Mouse (Mus musculus) midbrain, embryonic 16.5 days (tissue): ENCODE measurements around the gene Cwc27. TPM values are rescaled to one million over a fixed set of nuclear protein-coding genes. Genes with fewer than 3 reads are reported as not detected.

Source experiments
- ATAC-seq: fragments of 200-750 bp; cut with Nextera tagmentation; 2 replicates; pipeline ENCODE4 v1.8.0; 2017; ENCODE audit warnings: moderate TSS enrichment
- H3K27ac ChIP-seq: fragments of 300-500 bp; sonication (generic); 2 replicates; pipeline ENCODE4 v1.5.1; 2014; ENCODE audit warnings: mild to moderate bottlenecking, low read length, mixed read lengths
- H3K27me3 ChIP-seq: fragments of 300-500 bp; sonication (generic); 2 replicates; pipeline ENCODE4 v1.6.1; 2014; ENCODE audit warnings: low read depth, low read length, mixed read lengths; ENCODE audit not compliant: control insufficient read depth, insufficient read depth
- H3K36me3 ChIP-seq: fragments of 300-500 bp; sonication (generic); 2 replicates; pipeline ENCODE4 v1.6.1; 2014; ENCODE audit warnings: mild to moderate bottlenecking, low read length, moderate library complexity, mixed read lengths; ENCODE audit not compliant: control insufficient read depth, insufficient read depth
- H3K4me1 ChIP-seq: fragments of 300-500 bp; sonication (generic); 2 replicates; pipeline ENCODE4 v1.6.1; 2014; ENCODE audit warnings: mild to moderate bottlenecking, low read length, mixed read lengths; ENCODE audit not compliant: control insufficient read depth, insufficient read depth
- H3K4me2 ChIP-seq: fragments of 300-500 bp; sonication (generic); 2 replicates; pipeline ENCODE4 v1.6.1; 2014; ENCODE audit warnings: mild to moderate bottlenecking, low read length, mixed read lengths
- H3K4me3 ChIP-seq: fragments of 300-500 bp; sonication (generic); 2 replicates; pipeline ENCODE4 v1.5.1; 2014; ENCODE audit warnings: low read depth, mild to moderate bottlenecking, low read length, moderate library complexity, mixed read lengths
- H3K9ac ChIP-seq: fragments of 300-500 bp; sonication (generic); 2 replicates; pipeline ENCODE4 v1.6.1; 2014; ENCODE audit warnings: low read depth, low read length, mixed read lengths
- H3K9me3 ChIP-seq: fragments of 300-500 bp; sonication (generic); replicated peaks from 2 replicates; pipeline ENCODE4 v1.6.1; 2014; ENCODE audit warnings: mild to moderate bottlenecking, low read length, mixed read lengths; ENCODE audit not compliant: control insufficient read depth, poor library complexity, severe bottlenecking
- WGBS: fragments of 180-500 bp; shearing (Covaris S2); extraction: QIAGEN DNeasy Blood & Tissue Kit; methylation state at CpG from one replicate; pipeline ENCODE4 v1.1.7; 2014; 5-methylcytosine and 5-hydroxymethylcytosine counted together
- polyA plus RNA-seq: library from polyadenylated mRNA; unstranded; fragments of >200 nt; fragmentation: Nextera tagmentation; extraction: Ambion mirVana; gene quantifications from 2 replicates; pipeline ENCODE4 v1.2.1, GENCODE M21; 2015

Gene Cwc27
- polyA plus RNA-seq, 1 experiment from 2014 or later, result 27.7 TPM

DNA sequence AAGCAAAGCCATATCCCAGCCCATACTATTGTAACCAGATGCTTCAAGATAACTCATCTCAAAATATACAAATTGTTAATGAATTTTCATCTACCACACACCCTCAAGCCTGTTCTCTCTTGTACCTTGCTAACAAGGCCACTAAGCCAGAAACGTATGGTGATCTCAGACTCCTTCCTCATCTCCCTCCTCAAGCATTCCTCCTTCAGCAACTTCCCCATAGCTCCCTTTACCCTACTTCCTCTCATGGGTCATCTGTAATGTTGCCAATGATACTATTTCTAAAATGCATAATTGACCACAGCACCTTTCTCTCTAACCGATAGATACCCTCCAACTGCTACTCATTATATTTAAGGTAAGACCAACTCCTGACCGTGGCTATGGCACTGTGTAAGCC, 22.5 kb downstream of the Cwc27 start:
- no peak for ATAC-seq
- Histone ChIP-seq H3K4me2 (no peak overlapping the region), H3K27ac (no peak overlapping the region), H3K9me3 (no peaks in the 10 kb centered on the region), H3K36me3 (peaks cover 3% of the 10 kb centered on the region; the same call in 1 of the 2 replicates), H3K9ac (no peak overlapping the region), H3K4me3 (no peak overlapping the region), H3K4me1 (no peaks in the 10 kb centered on the region), H3K27me3 (no peaks in the 10 kb centered on the region)
- WGBS, result 97% methylated on average over 3 of the region's 3 CpGs

DNA sequence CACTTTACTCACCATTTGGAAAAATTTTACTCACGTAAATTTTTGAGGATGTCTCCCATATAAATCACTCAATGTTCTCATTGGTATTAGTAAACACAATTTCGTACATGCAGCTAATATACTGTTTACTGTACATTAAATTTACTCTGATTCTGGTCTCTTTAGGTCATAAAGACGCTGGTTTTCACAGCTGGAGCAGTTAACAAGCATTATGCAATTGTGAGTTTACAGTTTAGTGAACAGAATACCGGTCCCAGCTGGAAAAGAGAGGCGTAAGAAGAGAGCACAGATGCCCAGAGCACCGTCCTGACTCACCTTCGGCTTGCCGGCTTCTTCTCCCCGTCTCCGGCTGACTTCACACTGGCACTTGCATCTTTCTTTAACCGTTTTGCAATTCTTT, 24.8 kb downstream of the Cwc27 start, which contains the start of gene Srek1ip1:
TSS of gene Srek1ip1 (plus strand) at position 301 of the 400 bp plus-strand sequence.
- Histone ChIP-seq H3K27me3 (no peaks in the 10 kb centered on the region), H3K4me1 (no peaks in the 10 kb centered on the region), H3K9me3 (no peaks in the 10 kb centered on the region), H3K4me2 (no peak within 1 kb of the TSS), H3K27ac (no peak within 1 kb of the TSS), H3K4me3 (no peak within 1 kb of the TSS), H3K36me3 (no peaks in the 10 kb centered on the region), H3K9ac (no peak within 1 kb of the TSS)
- ATAC-seq, result no peak
- WGBS, result 92% methylated on average over 11 of the region's 11 CpGs

DNA sequence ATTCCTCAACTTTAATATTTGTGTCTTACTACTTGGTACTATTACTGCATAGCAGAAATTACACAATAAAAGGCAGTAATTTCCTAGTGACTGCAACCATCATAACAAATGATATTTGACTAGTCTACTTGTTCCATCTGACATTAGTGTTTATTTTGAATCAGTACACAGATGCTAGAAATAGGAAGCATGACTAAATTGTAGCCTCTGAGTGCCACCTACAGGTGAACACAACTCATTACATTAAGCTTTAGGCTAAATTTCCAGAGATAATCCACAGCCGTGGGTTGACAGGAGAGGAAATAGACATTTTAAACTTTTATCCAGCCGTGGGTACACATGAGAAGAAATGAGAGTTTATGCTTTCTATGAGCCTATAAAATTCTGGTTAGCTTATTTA, 27.3 kb downstream of the Cwc27 start:
- Histone ChIP-seq H3K9me3 (no peaks in the 10 kb centered on the region), H3K4me3 (no peak overlapping the region), H3K27me3 (no peaks in the 10 kb centered on the region), H3K9ac (no peak overlapping the region), H3K4me1 (no peaks in the 10 kb centered on the region), H3K36me3 (no peaks in the 10 kb centered on the region), H3K27ac (no peak overlapping the region), H3K4me2 (no peak overlapping the region)
- 16% methylated on average over 2 of the region's 2 CpGs for WGBS
- ATAC-seq, result peak; percentile 73

DNA sequence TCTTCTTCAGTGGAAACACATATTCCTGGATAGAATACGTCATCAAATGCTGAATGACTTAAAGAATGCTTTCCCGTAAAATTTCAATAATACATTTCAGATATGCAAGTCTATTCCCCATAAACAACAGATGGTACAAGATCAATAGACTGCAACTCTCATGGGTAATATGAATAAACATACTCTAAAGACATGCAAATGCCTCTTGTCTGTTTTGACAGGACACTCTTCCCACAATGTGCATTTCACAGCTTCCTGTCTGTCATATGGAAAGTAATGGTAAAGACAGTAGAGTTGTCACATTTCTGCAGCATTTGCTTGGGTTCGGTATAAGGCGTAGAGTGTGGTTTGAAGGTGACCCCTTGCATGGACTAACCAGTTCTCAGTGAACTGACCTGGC, 29.7 kb downstream of the Cwc27 start:
- WGBS, result 91% methylated on average over 4 of the region's 4 CpGs
- no peaks in the 10 kb centered on the region for H3K9me3 ChIP-seq
- H3K4me1 ChIP-seq, result no peaks in the 10 kb centered on the region
- no peak overlapping the region for H3K4me3 ChIP-seq
- H3K4me2 ChIP-seq, result no peak overlapping the region
- no peaks in the 10 kb centered on the region for H3K27me3 ChIP-seq
- H3K9ac ChIP-seq, result no peak overlapping the region
- no peak overlapping the region for H3K27ac ChIP-seq
- H3K36me3 ChIP-seq, result 0 out of 2 replicates have a peak, but pooled peaks cover 2% of the 10 kb centered on the region
- no peak for ATAC-seq

DNA sequence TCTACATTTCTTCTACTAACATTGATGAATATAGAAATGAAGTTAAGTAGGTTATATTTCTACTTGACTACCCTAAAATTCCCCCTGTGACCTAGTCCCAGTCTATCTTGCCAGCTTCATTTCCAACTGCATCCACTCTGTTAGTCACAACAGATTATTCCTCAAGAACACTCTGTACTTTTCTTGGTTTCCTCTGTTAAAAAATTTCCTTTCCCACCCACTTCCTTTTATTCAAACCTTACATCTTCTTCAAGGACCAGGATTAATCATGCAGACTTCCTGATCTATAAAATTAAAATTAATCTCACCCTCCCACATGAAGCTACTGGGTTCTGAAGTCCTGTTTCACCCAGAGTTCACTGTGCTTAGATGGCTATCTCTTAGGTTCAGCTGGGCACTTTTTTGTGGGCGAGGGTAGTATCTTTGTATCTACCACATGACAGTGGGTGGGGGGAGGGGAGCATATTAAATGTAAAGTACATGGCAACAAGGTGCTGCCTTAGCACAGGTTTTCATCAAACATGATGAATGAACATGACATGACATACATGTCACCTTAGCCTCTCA, 37.8 kb downstream of the Cwc27 start:
- no peak overlapping the region for H3K4me3 ChIP-seq
- no peaks in the 10 kb centered on the region for H3K4me1 ChIP-seq
- no peaks in the 10 kb centered on the region for H3K27me3 ChIP-seq
- H3K36me3 ChIP-seq, result 0 out of 2 replicates have a peak, but pooled peaks cover 2% of the 10 kb centered on the region
- no peak overlapping the region for H3K9ac ChIP-seq
- no peaks in the 10 kb centered on the region for H3K9me3 ChIP-seq
- WGBS, result 83% methylated on average over 1 of the region's 1 CpGs
- no peak for ATAC-seq
- no peak overlapping the region for H3K27ac ChIP-seq
- no peak overlapping the region for H3K4me2 ChIP-seq

DNA sequence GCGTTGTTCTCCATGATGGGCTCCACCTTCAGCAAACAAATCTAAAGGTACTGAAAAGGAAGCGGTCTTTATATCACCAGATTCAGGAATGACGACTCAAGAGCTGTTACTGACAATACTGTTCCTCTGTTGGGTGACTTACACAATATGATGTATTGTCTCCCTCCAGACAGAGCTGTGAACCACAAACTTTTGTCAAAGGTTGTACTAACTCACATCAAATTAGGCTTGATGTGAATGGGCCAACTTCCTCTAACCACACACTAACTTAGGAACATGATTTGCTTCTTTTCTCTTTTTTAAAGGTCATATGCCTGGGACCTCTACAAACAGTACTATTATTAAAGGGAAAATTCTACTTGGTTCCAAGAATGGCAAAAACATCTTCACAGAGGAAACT, 53.7 kb downstream of the Cwc27 start:
- H3K4me3 ChIP-seq, result no peak overlapping the region
- no peak overlapping the region for H3K9ac ChIP-seq
- 87% methylated on average over 3 of the region's 3 CpGs for WGBS
- ATAC-seq, result no peak
- H3K9me3 ChIP-seq, result no peaks in the 10 kb centered on the region
- H3K27ac ChIP-seq, result no peak overlapping the region
- no peak overlapping the region for H3K4me2 ChIP-seq
- no peaks in the 10 kb centered on the region for H3K36me3 ChIP-seq
- H3K4me1 ChIP-seq, result no peaks in the 10 kb centered on the region
- H3K27me3 ChIP-seq, result no peaks in the 10 kb centered on the region

DNA sequence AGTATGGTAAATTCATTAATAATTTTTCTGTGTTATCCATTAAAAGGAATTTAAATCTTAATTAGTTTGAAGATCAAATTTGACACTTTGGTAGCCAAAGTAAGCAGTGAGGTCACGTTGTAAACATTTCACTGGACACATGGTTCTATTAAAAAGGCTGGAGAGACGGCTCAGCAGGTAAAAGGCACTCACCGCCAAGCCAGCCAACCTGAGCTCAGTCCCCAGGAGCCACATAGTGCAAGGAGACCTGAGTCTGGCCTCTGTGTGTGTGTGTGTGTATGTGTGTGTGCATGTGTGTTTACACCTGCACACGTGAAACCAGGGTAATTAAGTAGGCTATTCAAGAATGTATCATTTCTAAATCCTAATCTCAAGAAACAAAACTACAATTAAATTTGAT, 54.5 kb downstream of the Cwc27 start:
- Histone ChIP-seq H3K4me2 (no peak overlapping the region), H3K27me3 (no peaks in the 10 kb centered on the region), H3K9ac (no peak overlapping the region), H3K36me3 (no peaks in the 10 kb centered on the region), H3K4me1 (no peaks in the 10 kb centered on the region), H3K9me3 (no peaks in the 10 kb centered on the region), H3K27ac (no peak overlapping the region), H3K4me3 (no peak overlapping the region)
- no peak for ATAC-seq
- 94% methylated on average over 4 of the region's 4 CpGs for WGBS

DNA sequence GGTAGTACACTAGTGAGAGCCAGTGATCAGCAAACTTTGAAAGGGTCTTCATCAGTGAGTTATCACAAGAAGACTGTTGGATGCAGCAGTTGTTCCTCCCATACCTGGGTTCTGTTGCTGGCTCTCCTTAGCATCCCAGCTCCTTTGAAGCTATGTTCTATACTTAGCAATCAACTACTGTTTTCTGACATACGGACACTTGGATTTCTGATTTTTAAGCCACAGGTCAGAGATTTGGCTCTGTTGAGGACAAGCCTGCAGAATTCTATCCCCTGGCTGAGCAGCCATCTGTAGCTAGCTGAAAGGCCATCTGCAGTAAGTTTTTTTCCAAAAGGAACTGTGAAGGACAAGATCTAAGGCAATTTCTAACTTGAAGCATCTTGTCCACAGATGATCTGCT, 57.6 kb downstream of the Cwc27 start:
- Histone ChIP-seq H3K4me3 (no peak overlapping the region), H3K27ac (no peak overlapping the region), H3K36me3 (no peaks in the 10 kb centered on the region), H3K9me3 (no peaks in the 10 kb centered on the region), H3K4me1 (no peaks in the 10 kb centered on the region), H3K27me3 (no peaks in the 10 kb centered on the region), H3K9ac (no peak overlapping the region), H3K4me2 (no peak overlapping the region)
- no peak for ATAC-seq
- WGBS, result 100% methylated on average over 1 of the region's 1 CpGs

DNA sequence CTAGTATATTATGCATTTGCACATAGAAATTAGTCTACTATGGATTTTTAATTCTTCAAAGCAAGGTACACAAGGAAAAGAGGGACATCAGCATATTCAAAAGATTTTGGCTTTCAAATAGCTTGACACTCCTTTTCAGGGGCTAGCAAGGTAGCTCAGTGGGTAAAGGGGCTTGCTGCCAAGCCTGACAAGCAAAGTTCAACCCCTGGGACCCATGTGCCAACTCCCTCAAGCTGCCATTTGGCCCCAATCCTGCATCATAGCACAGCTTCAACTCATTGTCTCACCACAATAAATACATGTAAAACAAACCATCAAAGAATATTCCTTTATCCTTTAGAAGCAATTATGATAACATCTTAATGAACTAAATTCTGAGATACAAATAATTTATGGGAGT, 69.9 kb downstream of the Cwc27 start:
- H3K4me1 ChIP-seq, result no peaks in the 10 kb centered on the region
- no peak for ATAC-seq
- no peaks in the 10 kb centered on the region for H3K9me3 ChIP-seq

More for the DNA sequence above, 69.9 kb downstream of the Cwc27 start:
- Histone ChIP-seq H3K36me3 (no peaks in the 10 kb centered on the region), H3K4me2 (no peak overlapping the region), H3K4me3 (no peak overlapping the region), H3K27ac (no peak overlapping the region), H3K9ac (no peak overlapping the region), H3K27me3 (no peaks in the 10 kb centered on the region)
